Mouse (Mus musculus) thymus, postnatal 0 days (tissue): ENCODE results near the gene Mta3. TPM values are rescaled to one million over a fixed set of nuclear protein-coding genes. Genes with fewer than 3 reads are reported as not detected.
"Not testable (repeated sequence)": the region's sequence is repeated elsewhere in the genome, so short reads cannot be mapped to it uniquely, and the experiment has no call there.

Experiments
- DNase-seq: peaks from one replicate; pipeline ENCODE4 v3.0.0-alpha.2; 2015; ENCODE audit warnings: low spot score
- polyA plus RNA-seq: library from polyadenylated mRNA; unstranded; fragments of >200 nt; fragmentation: Nextera tagmentation; extraction: Ambion mirVana; gene quantifications from 2 replicates; pipeline ENCODE4 v1.2.1, GENCODE M21; 2015

The Mta3 gene
- polyA plus RNA-seq, 1 experiment from 2014 or later, result 67.0 TPM

DNA sequence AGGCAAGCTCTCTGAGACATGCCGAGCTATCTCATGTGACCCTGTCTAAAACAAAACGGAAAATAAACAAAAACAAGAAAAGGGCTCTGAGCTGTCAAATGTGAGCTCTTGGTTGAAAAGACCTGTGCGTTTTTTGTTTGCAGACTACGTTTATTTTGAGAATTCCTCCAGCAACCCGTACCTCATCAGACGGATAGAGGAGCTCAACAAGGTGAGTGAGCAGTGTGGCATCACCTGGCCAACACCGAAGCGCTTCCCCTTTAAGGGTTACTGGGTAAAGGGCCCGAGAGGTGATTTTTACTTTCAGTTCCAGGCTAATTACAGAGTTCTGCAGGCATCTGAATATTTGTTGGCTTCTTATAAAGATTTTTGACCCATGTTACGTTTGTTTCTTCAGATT, 2.3 kb downstream of the Mta3 start:
- DNase-seq, result no peak

DNA sequence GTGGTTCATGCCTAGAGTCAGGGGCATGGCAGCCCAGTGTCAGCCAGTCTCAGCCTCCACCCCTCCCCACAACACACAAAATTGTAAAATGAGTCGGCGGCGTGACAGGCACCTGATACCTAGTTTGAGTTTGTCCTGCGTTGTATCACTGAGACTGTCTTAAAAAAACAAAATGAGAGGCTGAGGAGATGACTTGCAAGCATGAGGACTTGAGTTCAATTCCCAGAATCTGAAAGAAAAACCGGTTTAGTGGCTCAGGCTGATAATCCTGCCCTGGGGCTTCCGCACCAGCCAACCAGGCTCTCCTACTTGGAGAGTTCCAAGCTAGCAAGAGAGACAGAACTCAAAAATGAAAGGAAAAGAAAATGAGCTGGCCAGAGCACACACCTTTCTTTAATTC, 2.9 kb downstream of the Mta3 start:
- no peak for DNase-seq

DNA sequence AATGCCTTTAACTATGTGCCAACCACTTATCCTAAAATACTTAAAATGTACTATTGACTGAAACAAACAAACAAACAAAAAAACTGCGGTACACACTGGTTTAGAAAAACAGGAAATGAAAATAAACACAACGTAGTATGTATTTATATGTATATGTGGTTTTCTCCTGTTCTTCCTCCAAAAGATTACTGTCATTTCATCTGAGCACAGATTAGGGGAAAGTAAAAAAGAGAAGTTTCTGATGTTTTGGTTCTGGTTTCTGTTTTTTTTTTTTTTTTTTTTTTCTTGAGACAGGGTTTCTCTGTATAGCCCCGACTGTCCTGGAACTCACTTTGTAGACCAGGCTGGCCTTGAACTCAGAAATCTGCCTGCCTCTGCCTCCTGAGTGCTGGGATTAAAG, 3.6 kb downstream of the Mta3 start:
- not testable (repeated sequence) for DNase-seq

DNA sequence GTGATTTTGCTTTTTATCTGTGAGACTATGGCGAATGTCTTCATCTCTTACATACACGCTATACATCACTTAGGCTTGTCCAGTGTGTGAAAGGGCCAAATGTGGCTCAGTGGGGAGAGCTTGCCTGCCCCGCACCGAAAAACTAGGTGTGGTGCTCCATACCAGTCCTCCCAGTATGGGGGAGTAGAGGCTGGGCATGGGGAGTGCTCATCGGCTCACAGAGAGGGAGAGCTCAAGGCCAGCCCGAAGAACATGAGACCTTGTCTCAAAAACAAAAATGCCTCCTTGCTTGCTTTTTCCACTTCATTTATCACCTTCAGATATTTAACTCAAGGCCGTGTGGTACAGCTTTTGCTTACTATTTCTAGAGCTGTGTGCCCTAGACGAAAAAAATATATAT, 4.7 kb downstream of the Mta3 start:
- DNase-seq, result no peak

DNA sequence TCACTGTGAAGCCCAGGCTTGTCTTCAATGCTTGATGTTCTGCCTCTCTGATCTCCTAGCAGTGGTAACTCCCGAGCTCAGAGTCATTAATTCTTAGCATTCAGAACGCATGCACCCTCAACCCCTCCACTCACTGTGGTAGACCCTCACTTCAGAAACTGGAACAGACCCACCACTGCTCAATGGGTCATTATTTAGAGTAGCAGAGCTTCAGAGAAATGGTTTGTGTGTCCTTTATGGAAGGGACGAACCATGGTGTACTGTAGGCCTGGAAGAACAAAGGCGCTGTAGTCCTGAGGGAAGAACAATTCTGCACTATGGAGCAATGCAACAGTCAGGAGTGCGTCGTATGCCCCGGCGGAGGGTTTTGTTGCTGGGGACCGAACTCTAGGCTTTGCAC, 6.4 kb downstream of the Mta3 start:
- no peak for DNase-seq

DNA sequence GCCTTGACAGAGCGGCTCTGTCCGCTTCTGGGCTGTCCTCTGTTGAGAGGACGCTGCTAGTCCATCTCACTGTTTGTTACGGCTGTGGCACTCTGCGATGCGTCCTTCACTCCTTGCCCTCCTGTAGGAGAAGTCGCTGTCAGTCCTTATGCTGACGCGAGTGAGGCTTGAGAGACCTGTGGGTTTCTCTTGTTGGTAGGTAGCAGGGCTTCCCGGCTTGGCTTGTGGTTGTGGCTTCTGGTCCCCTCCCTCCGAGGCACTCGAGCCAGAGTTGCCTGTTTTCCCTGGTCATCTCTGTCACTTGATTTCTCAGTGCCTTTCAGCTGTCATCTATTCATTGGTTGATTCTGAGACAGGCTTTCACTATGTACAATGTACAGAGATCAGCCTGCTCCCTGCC, 14.5 kb downstream of the Mta3 start:
- no peak for DNase-seq

DNA sequence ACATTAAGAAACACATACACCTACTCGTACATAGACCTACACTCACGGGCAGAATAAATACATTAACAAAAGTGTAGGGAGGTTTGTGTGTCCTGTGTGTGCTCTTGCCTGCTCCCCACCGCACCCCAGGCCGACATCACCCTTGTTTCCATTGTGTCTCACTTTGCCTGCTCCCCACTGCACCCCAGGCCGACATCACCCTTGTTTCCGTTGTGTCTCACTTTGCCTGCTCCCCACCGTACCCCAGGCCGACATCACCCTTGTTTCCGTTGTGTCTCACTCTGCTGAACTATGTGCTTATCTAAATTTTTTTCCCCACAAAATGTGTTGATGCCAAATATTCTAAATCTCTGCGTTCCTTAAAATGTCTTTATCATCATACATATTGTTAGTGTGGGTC, 15.2 kb downstream of the Mta3 start:
- no peak for DNase-seq

DNA sequence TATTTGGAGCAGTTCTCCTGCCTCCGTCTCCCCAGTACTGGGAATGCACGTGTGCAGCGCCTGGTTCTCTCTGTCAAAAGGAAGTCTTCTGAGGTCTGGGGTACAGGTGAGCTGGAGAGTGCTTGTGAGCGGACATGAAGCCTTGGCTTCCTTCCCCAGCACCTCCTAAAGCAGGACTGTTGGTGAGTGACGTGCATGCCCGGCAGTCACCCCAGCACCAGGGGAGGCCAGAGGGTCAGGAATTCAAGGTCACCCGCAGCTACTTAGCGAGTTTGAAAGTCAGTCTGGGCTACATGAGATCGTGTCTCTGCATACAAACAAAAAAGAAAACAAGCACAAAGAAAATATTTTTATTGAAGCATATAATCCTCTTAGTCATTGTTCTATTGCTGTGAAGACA, 17.1 kb downstream of the Mta3 start:
- DNase-seq, result no peak

DNA sequence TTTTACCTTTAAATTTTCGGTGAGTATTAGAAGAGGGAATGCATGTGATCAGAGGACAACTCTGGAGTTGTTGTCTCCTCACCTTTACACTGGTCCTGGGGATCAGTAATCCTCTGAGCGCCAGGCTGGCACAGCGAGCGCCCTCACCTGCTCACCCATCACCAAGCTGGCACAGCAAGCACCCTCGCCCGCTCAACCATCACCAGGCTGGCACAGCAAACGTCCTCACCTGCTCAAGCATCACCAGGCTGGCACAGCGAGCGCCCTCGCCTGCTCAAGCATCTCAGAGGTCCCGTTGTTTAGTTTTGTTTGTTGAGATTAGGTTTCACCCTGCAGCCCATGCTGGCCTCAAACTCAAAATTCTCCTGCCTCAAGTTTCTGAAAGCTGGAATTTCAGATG, 20.5 kb downstream of the Mta3 start:
- no peak for DNase-seq

DNA sequence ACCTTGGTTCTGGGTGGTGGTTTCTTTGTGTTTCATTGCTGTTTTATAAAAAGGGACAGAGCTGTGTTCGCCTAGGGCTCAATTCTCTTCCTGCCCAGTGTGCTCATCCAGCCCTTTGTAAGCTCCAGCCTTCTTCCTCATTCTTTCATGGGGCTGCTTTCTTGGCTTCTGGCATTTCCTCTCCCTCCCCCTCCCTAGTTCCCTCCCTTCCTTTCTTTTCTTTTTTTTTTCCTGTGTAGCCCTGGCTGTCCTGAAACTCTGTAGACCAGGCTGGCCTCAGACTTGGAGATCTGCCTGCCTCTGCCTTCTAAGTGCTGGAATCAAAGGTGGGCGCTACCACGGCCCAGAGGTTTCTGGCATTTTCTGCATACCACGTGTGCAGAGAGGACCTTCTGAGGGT, 21.7 kb downstream of the Mta3 start:
- no peak for DNase-seq

DNA sequence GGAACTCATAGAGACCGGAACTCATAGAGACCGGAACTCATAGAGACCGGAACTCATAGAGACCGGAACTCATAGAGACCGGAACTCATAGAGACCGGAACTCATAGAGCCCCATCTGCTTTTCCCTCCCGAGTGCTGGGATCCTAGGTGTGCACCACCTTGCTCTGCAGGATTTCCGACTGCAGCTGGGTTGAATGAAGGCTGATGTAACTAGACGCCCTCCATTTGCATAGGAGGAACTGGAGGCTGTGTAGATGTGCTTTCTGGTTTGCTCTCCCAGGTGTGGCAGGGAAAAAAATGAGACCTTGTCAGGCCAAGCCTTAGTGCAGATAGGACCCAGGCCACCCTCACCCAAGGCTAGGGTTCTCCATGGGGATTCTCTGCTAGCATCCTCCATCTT, 23.1 kb downstream of the Mta3 start:
- DNase-seq, result no peak

DNA sequence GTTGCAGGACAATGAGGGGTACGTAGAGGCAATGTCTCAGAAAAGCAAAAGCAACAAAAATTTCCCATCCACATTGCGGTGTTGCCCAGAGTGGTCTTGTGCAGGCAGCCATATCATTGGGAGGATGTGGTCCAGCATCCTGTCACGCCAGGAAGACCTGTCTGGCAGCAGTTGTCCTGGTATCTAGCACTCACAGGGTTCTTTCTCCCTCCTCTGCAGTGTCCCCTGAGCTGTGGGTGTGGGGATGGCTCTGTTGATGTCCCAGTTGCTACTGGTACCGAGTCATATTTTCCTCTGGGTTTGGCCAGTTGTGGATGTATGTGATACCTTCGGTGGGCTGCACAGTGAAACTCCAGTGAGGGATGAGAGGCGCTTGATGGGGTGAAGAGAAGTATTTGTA, 24.2 kb downstream of the Mta3 start:
- peak; percentile 13 for DNase-seq

DNA sequence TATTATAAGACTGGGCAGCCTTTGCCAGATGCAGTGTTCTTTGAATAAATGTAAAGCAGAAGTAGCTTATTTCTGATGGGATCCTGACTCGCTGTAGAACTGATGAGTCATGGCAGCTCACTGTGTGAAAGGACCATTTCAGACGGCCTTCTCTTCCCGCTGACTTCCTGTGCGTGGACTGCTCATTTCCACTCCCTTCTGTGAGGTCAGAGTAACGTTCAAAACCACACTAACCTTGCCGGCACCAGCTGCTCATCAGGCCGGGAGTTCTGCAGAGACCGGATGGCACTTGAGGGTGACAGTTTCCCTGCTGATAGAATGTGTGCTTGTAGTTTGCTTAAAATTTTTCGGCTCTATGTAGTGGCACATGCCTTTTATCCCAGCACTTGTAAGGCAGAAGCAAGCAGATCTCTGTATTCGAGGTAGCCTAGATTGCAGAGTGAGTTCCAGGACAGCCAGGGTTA, 26.2 kb downstream of the Mta3 start:
- peak; percentile 85 for DNase-seq

DNA sequence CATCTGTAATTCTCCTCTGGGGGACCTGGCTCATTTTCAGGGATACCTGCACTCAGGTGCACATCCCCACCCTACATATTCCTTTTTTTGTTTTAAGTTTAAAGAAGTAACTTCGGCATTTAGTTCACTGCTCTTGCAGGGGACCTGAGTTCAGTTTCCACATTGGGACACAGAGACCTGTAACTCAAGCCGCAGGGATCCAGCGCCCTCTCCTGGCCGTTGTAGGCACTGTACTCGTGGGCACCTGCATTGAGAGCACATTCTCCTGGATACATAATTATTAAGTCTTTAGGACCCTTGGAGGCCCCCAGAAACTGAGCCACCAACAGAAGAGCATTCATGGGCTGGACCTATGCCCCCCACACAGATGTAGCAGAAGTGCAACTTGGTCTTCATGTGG, 26.8 kb downstream of the Mta3 start:
- peak; percentile 85 for DNase-seq

DNA sequence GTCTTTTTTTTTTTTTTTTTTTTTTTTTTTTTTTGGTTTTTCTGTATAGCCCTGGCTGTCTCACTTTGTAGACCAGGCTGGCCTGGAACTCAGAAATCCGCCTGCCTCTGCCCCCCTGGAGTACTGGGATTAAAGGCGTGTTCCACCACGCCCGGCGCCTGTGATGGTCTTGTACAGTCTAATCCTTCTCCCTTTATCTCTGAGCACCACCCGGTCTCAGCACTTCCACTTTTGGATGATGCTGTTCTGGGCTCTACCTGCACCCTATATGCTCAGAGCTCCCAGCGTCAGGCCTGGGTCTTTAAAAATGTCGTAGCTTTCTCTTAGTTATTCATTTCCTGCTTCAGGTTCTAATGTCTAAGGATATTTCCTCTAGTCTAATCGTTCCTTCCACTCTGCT, 30.7 kb downstream of the Mta3 start:
- DNase-seq, result no peak

DNA sequence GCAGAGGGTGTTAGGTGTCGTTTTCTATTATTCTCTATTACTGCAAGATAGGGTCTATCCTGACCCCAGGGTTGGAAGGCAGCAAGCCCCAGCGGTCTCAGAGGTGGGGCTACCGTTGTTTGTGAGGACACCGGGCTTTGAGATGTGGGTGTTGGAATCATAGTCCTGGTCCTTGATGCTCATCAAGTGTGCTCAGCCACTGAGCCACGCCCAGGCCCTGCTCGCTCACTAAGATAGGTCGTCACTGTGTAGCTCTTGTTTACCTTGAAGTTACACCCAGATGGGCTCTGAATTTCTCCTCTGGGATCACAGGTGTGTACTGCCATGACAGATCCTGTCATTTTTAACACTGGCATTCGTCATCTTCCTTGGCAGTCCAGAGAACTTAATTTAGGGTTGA, 31.8 kb downstream of the Mta3 start:
- no peak for DNase-seq

DNA sequence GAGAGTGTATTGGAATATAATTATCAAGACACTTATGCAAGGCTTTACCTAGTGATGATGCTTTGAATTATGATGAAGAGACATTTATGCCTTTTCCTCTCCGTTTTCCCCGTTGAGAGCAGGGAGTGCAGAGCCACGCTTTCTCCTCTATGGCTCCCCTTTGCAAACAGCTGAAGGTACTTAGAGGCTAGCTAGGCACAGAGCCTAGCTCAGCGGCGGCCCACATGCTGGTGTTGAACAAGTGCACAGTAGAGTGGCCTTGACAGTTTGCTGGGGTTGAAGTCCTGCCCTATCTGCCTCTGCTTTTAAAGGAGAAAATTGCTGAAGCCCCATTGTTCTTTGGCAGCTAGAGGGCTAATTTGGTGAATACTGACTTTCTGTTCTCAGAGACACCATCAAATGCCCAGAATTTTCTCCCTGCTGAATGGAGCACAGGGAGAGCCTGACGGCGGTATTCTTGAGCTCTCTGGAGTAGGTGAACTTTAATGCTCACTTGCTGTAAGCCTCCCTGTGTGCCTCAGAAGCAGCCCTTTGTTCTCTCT, 34.2 kb downstream of the Mta3 start:
- no peak for DNase-seq

DNA sequence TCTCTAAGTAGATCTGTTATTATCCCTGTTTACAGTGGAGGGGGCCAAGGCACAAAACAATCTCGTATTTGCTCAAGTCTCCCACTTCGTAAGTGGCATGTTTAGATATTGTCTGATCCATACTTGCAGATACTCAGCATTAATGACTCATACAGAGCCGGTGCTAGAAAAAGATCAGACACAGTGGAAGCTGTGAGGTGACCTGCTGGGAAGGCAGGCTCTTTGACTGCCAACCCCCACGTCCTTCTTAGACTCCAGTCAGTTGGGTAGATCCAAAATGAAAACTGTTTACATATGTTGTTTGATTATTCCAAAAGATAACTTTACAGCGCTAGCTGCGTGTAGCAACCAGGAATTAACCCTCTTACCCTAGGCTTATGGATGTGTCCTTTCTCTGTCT, 35.3 kb downstream of the Mta3 start:
- DNase-seq, result no peak

DNA sequence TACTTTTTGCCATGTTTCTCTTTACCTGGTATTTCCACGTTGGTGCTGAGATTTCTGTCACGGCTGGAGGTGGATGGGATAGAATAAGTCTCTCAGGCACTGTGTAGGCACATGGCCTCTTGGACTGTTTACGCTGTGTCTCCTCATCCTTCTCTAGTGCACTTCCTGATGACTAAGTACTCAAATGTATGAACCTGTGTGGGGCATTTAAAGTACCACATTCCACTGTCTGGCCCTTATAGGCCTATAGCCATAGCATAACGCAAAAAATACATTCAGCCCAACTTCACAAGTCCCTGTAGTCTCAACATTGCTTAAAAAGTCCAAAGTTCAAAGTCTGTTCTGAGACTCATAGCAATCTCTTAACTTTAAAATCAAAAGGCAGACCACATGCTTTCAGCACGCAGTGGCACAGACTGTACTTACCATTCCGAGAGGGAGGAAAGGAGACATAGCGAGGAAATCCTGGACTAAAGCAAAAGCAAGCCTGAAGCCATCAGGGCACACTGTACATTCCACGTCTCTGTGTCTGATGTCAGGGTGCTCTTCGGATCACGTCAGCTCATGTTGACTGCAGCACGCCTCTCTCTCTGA, 38.4 kb downstream of the Mta3 start:
- no peak for DNase-seq

DNA sequence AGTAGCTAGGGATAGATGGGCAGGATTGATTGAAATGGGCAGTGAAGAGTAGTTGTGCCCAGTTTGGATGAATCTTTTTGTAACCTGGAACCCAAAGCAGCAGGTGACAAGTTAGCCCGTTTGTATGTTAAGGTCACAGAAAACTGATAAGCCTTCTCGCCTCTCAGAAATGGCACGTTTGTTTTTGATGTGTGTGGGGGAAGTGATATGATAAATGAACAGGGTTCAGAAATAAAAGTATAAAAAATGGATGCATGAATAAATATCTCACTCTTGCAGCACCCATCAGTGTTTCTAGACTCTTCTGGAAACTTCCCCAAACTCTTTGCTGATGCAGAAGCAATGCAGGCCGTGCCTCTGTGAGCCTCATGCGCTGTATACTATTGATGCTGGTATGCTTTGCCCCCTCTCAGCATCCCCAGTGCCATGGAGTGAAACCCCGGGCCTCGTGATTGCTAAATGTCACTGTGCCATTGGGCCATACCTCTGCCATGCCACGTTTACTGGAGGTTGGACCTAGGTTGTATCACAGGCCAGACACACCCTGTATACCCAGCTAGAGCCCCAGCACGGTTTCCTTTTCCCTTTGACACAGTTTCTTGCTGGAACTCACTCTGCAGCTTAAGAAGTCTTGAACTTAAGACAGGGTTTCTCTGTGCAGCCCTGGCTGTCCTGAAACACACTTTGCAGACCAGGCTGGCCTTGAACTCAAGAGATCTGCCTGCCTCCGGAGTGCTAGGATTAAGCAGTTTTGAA, 41.6 kb downstream of the Mta3 start:
- no peak for DNase-seq

DNA sequence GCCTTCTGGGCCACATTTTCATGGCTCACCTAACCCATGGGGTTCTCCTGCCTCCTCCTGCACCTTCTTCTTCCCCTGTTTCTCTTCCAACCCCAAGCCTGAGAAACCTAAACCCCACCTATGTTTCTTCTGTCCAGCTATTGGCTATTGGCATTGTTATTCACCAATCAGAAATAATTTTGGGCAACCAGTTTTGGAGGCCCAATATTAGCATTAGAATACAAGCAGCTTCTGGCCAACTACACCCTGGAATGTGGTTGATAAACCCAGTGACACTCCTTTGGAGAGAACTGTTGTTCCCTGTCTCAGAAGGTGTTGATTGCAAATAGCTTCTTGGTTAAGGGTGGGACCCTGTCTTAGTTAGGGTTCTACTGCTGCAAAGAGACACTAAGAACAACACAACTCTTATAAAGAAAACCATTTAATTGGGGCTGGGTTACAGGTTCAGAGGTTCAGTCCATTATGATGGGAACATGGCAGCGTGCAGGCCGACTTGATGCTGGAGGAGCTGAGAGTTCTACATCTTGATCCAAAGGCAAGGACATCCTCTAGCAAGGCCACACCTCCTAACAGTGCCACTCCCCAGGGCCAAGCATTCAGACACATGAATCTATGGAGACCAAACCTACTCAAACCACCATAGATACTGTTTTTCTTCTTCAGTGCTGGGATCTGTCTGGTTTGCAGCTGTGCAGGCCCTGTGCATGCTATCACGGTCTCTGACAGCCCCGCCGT, 44.4 kb downstream of the Mta3 start:
- DNase-seq, result no peak

DNA sequence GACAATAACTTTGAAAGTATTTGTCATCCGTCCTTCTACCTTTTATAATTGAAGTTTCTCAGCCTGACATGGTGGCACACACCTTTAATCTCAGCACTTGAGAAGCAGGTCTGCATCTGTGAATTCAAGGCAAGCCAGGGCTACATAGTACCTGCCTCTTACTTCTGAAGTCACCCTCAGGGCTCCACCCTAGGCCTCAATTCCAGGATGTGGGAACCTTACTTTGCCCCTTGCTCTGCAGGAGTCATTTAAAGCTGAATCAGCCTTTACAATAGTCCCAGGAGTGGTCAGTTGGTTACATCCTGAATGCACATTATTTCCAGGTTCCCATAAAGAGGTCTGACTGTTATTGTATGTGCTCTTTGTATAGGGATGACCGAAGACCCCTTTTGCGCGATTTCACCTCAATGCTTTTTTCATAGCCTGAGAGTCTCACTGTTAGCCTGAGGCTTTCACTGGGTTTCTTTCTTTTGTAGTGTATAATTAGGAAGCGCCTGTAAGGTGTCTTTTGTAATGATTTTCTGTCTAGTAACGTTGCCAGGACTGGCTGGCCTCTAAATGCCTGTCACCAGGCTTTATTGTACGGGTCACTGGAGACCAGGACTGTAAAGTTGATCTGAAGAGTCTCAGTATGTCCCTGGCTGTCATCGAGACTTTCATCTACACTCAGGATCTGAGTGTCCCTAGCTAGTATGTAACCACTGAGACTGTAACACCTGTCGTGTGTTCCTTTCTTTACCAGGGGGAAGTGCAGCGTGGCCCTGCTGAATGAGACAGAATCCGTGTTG, 47.3 kb downstream of the Mta3 start:
- no peak for DNase-seq
